Mouse (Mus musculus) G1E (cell line): Measurements from ENCODE around the gene Sh3bgr.

ENCODE experiments used
- CTCF ChIP-seq: IDR thresholded peaks from 2 replicates; pipeline ENCODE4 v1.5.1; 2012; ENCODE audit warnings: low read depth, low read length, inconsistent platforms, mixed read lengths
- GATA1 ChIP-seq: IDR thresholded peaks from 2 replicates; pipeline ENCODE4 v1.6.1; 2012; ENCODE audit warnings: borderline replicate concordance, low read length, inconsistent platforms, mixed read lengths
- TAL1 ChIP-seq: conservative IDR thresholded peaks from 2 replicates; pipeline ENCODE4 v1.6.1; 2012; ENCODE audit warnings: low read depth, low read length, inconsistent platforms, mixed read lengths

DNA sequence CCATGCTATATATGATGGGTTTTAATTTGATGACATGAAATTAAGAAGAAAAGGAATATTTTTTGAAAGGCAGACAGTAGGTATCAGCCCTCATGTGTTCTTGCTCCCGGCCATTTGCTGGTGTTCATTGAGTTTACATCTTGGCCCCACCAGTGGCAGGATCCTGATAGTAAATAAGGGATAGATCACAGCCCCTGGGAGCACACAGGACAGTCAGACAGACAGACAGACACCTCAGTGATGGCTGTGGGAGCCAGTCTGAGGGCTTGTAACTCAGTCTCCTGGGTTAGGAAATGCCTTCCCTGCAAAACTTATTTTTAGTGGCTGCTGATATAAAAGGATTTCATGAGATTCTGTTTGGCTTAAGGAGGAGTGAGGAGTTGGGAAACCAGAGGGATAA, 22.2 kb downstream of the Sh3bgr start:
- TF ChIP-seq CTCF (no peak), GATA1 (no peak), TAL1 (no peak)
